Mouse (Mus musculus) urinary bladder, postnatal 14 days (tissue): ENCODE results near the gene Col4a2.

Experiments used
- DNase-seq: peaks from one replicate; pipeline ENCODE4 v3.0.0; 2021; ENCODE audit warnings: low spot score

Gene Col4a2

DNA sequence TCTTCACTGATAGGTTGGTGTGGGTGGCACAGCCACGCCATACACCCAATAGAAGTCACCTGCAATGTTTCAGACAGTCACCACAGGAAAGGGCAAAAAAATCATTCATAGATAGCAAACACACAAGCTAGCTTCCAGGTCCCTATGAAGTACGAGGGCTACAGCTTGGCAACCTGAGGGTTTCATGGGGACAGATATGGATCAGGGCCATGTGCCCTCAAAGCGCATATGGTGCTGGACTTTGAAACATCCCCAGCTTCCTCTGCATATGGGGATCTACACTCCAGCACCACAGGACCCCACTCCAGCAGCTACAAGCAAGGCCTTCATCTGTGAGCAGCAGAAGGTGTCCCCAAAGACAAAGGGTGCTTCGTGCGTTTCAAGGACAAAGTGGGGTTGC is 47.2 kb downstream of the Col4a2 start:
- DNase-seq, result no peak

DNA sequence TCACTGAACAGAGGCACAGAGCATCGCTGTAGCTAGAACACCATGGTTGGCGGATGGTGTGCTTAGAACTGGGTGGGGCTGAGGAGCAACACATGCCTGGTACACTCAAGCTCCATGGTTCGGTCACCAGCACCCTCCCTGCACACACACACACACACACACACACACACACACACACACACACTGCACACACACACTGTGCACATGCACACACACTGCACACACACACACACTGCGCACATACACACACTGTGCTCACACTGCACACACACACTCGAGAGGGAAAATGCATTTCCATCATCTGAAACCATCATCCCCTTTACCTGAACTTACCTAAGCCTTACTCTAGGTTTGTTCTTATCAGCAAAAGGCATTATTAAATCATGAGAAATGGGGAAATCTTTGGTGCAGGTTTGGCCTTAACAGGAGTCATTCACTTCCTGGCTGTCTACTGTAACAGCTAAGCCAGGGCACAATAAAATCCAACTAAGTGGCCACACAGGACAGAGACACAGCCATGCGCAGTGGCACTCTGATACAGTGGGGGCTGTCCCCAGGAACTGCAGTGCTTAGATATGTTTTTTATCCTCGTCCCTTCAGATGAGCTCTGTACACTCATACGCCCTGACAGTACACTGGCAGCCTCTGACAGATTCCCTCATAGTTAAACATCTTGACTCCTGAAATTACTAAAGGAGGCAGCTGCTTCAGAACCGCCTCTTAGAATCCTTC is 49.1 kb downstream of the Col4a2 start:
- DNase-seq, result no peak

DNA sequence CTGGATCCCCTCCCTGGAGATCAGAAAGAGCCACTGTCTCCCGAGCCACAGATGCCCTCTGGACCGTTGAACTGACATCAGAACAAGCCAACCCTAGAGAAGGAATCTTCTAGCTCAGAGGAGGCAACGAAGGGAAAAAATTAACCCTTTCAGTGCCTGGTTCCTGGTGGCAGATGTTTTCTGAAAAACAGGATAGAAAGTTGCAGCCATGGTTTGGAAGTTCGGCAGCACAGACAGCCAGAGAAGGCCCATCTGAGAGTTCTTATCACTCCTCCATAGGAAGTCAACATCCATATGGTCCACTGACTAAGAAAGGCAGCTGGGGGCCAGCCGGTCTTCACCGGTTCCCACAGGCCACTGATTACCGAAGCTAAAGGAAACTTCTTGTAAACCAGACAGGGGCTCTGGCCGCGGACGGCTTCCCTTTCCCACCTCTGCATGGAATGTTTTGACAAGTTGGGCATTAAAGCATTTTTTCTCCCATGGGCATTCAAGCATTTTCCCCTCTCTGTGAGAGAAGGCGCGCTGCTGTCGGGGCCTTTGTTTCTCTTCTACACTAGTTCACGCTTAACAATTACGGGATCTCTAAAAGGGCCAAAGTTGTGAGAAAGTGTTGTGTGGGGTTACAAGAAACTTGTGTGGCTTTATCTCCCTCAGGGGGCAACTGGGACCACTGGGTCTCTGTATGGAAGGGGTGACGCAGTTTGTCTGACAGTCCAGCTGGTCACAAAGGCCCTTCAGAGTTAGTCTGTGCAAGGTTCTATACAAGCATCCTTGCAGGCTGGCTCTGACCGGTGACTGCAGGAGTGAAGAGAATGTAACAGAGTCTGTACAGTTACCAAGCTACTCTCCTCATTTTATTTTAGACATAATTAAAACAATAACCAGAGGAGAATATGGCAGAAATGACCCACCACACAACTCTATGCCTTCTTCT is 49.9 kb downstream of the Col4a2 start:
- no peak for DNase-seq

DNA sequence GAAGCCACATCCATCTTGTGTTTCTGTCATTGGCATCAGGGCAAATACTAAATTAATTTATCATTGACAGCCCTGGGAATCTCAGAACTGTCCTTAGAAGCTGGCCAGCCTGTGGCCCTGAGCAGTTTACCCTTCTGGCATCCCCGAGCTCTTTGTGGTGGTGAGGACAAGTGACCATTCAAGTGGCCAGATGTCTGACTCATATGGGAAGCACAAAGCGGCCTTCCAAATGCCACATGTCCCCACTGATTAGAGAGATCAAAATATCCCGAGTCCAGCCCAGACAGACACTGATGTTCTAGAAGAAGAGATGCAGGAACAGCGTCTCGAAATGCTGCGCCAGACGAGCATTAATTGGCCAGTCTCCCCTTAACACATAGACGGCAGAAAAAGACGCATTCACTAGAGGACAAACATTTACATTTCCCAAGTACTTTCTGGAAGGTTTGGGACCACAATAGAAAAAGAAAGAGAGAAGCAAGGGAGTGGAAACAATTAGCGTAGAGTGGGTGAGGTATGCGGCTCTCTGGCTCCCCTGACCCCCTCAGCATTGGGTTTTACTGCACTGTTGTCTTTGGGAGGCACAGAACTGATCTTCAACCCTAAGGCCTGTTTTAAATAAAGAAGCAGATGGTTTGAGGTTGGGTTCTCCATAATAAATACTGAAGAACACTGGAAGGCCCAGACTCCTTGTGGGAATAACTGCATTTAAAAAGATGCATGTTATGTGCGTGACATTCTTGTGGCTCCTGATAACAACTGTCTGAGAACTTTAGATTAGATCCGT is 50.9 kb downstream of the Col4a2 start:
- no peak for DNase-seq

DNA sequence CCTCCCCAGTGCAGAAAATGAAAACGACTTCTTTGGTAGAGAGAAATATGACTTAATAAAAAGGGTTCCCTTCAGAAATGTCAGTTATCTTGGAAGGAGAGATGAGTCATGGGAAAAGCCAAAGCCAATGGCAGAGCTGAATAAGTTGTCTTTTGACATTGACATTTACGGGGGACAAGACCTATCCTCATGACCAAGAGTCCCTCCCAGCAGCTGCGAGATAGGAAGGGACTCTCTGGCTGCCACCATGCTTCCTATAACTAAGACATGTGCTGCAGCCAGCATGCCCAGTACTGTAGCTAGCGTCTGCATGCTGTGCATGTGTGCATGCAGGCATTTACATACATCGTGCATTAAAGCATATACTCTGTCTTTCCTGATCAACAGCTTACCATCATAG is 53.6 kb downstream of the Col4a2 start:
- no peak for DNase-seq

DNA sequence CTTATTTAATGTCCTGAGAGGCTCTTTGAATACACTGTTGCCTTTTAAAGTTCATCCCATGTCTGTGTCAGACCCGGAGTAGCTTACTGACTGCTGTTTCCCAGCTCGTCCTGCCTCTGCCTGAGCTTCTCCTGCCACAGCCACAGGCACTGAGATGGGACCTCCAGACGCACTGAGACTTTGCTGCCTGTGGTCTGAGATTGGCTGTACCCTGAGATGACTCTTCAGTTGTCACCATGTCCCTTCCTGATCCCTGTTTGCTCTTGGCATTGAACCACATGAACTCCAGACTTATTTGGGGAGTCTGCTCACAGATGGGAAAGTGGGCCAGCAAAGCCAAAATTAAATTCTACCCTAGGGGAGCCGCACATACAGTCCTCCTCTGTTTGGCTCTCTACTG is 54.1 kb downstream of the Col4a2 start:
- DNase-seq, result no peak

DNA sequence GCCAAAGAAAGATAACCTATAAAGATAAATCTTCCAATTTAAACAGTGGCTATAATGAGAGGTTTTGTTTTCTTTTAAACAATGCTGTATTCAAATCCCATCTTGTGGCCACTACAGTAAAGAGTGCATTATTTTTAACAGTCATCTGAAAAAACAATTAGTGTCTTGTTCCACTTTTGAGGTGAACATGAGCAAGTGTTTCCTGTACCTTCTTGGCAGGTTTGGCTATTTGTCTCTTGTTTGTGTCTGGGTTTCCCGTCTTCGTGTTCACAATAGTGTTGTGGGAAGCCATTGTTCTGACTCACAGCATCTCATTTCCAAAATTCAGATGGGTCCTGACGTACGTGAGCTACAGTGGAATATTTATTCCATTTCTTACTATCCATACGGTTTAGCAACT is 55.1 kb downstream of the Col4a2 start:
- no peak for DNase-seq

DNA sequence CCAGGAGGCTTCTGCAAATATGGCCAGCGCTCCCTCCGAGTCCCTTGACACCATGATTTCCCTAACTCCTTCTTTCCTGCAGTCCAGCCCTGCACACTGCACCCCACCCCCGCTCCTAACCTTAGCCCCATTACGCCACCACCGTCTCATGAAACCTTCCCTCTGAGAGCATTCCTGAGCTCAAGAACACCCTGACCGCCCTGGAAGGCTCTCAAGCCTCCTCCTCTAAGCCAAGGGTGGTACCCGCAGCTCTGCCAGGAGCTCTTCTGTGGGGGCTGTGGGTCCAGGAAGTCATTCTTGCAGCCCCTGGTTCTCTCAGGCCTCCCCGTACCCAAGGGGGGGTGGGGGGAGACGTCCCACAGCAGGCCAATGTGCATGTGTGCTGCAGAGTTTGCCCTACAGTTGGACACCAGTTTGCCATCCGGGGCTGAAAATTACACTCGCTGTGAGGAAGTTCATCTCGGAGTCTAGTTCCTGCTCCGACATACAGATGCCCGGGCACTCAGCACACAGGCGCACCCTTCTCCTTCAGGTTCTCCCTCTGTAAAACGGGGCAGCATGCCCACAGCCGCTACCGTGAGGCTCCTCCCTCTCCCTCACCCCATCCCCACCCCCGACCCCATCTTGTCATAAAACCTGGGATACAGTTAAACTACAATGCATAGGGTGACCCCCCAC is 57.1 kb downstream of the Col4a2 start:
- DNase-seq, result peak; percentile 48

DNA sequence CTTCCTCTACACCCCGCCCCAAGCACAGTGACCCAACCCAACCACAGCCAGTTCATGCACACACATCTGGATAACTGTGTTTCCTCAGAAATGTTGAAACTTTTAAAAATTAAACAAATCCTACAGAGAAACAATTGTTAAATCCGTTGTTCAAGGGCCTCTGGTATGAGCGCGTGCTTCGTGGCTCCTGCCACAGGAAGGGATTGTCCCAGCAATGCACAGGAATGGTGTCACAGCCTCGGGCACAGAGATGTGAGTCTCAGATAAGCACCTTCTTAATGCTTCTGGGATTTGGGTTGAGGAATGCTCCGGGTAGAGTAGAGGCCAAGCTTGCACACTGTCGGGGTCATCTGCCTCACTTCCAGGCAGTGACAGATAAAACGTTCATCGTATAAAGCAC is 58.7 kb downstream of the Col4a2 start:
- DNase-seq, result no peak

DNA sequence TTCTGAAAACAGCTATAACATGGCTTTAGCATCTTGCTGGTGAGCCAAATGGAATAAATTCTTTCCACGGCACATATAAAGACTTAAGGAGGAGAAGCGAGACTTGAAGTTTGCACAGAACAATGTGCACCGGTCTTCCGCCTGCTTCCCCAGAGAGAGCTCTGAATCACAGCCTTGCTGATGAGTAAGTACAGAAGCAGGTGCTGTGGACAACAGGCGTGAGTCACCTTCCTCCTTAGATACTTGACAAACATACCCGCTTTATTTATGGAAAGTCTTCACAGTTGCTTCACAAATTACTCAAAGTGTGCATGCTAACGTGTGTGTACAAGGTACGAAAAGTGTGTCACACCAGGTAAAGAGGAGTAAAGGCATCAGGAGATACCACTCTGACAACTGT is 59.5 kb downstream of the Col4a2 start:
- DNase-seq, result peak; percentile 31

DNA sequence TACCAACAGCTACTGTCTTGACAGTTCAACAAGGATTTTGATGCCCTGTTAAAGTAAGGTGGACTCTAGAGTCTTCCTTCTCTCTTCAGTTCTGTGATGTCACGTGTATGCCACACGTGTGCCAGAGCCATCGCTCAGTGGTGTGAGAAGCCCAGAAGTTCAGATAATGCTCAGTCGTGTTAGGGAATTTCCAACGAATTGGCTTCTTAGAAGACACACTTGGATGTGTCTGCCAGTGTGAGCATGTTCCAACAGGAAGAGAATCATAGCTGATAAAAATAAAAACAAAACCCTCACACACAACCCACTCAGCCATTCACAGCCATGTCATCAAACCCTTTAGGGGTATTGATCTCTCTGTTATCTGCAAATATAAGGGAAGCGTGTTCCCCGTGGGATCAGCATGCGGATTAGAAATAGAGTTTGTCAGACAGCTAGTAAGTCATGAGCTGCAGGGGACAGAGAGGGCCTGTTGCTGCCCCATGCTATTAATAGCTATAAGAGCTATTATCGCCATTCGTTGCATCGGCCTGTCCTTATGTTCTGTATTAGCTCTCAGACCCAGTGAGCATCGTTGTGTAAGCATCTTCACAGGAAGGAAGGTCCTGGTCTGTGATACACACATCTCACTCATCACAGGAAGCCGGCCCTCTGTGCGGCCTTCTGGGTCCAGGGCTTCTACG is 61.2 kb downstream of the Col4a2 start:
- DNase-seq, result no peak

DNA sequence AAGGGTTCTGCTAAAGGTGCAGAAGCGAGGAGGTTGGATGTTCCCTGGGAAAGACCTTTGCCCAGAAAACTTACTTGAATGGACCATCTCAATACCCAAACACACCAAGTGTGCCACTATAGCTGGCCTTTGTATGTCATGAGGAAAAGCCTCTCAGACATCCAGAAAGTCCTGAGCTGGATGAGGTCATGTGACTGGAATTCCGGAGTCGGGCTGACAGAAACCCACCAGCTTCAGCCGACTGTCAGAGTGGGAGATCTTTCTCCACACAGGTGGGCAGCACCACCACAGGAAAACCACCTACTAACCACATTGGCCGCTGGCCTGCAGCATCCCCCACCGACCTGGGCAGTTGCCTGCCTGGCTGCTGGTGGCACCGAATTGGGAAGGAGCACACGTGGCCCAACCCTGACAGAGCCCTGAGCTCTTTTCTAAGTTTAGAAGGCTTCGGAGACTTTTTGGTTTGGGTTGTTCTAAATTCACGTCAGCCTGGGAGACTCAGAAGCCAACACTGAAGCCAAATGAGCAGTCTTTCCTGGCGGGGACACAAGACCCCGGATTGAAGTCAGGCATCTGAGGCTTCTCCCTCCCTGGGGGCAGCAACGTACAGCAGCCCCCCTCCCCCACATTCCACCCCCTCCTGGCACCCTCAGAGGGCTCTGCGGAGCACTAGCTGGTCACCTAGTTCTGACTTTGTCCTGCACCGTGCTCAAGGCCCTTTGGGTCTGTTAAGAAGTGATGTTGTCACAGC is 61.9 kb downstream of the Col4a2 start:
- DNase-seq, result no peak

DNA sequence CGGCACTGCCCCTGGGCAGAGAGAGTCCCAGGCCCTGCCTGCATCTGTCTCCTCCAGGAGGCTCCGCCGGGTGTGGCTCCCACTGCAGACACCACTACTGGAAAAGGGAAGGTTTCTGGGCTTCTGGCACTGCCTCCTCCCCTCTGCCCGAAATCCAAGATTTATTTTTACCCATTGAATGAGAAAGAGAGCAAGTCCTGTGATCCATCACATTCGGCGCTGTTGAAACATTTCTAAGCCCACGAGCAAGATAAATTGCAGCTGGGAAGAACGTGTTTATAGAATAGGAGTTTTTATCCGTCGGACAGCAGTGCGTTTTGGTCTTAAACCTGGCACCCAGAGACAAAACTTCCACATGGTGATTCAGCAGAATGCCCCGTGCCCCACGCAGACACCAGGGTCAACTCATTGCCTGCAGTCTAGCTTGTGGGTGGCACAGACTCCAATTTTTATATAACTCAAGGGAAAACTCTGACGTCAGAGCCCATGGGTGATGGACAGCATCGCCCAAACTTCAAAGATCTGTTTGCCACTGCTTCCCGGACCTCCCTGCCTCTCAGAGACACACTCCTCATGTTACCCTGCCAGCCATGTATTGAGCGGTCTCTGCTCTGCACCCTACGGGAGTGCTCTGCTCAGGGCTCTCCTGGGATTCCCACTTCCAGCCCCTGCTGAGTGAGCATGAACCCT is 63.3 kb downstream of the Col4a2 start:
- DNase-seq, result peak; percentile 52

DNA sequence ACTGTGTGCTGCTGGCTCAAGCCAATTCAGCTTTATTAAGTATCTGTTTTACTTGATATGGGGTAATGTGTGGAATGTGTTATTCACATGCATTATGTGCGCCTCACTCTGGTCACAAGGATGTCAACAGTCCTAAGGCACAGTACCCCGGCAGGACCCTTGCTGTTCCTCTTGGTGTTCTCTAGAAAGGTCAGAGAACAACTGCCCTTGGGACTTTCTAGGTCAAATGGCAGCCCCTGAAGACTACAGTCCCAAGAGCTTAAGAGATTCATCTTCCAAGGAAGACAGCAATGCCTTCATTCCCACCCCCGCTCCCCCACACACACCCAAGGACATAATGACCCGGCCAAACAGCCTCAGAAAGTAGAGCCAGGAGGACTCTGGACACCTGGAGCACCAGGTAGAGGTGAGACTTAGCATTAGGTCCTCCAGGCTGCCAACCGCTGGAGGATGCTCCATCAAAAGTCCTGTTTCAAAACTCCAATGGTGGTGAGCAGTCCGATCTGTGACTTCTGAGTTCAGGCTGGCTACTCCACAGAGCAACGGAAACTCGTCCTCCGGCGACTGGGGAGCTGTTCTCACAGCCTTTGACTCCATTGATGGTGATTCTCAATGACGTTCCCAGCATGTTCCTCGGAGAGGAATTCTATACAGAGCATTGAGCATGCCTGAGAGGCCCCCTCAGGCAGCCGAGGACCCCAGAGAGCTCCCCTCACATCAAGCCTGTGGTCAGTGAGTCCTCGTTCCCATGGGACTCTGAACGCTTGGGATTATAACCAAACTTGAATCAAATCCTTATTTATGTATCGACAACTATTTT is 65.0 kb downstream of the Col4a2 start:
- DNase-seq, result no peak

DNA sequence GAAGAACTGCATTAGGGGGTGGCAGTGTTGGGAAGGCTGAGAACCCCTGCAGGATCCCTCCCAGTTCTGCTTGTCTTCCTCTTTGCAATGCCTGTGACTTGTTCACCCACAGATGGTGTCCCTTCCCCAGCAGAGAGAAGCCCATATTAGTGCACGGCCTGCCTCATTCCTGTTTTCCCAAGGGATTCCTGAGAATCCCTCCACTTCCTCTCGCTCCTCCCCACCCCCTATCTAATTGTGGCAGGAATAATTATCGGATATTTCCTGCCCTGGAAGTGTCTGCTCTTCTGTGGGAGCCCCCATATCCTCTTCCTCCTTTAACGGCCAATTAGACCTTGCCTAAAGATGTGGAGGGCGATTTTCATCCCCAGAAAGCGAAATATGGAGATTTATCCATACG is 67.0 kb downstream of the Col4a2 start:
- DNase-seq, result no peak

DNA sequence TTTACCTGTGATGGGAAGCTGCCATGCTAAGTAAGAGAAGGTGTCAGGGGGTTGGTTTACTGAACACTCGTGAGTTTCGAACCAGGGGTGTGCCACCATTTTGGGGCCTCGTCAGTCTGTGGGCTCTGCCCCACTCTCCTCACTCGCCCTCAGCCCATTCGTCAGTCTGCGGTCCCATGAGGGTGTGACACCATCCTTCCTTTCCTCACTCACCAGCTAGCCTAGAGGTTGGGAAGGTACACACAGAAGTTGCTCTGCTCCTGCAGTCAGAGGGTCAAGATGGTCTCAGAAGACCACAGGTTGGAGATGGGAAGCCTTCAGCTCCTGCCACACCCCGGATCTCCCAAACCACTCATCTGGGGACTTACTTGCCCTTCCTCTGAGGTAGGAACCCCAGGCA is 68.9 kb downstream of the Col4a2 start:
- DNase-seq, result no peak

DNA sequence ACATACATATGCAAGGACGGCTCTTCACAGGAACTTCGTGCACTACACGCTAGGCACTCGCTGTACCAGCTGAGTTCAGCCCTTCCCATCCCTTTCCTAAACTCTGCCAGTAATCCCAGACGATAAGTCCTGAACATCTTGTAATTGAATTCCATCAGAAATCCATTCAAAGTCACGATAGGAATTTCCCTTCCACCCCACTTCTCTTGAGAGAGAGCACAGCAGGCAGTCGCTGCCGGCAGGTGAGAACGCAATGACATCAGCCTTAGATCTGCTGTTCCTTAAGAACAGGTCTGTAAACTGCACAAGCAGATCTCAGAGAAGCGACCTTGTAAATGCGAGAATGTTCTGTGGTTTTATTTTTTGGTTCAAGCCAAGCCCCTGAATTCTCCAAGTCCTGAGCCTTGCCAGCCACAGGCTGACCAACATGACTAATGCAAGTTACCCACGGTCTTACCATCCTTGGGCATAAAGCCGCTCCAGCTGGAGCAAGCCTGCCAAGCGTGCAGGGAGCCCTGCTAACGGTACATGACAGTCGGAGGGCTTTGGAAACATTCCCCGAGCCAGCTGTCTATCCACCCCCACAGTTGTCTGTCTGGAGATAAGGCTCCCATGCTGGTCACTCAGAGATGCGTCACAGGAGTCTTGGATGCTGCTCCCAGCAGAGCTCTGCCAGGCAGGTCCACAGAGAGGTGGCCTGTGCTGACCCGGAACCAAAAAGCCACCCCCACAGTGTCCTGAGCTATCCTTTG is 69.6 kb downstream of the Col4a2 start:
- peak; percentile 60 for DNase-seq

DNA sequence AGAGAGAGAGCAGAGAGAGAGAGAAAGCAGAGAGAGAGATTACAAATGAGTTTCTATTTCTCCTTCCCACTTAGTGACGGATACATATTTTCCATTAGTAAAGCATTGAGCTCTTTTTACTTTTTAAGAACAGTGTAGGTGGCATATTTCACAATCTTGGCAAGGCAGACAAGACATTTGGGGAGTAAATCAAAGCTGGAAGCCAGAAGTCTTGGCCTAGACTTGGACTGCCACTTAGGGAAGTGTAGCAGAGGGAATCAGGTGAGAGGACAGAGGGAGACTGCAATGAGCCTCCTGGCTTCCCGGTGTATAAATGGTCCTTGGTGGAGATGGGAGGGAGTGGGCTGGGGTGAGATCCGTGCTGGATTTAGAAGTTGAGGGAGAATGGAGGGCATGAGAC is 70.3 kb downstream of the Col4a2 start:
- DNase-seq, result no peak
